Mouse (Mus musculus) lung, adult 18-20 months (tissue): ENCODE results near the gene Rpl38.

ENCODE experiments used
- DNase-seq, 2 experiments: peaks; one replicate each; pipeline ENCODE4 v3.0.0; 2022; ENCODE audit warnings: mixed read lengths in 2 of 2

Gene Rpl38

GRCm38 (mm10) chr11:114681054-114681453 lies 12.7 kb downstream of the Rpl38 start:
- DNase-seq, result no peak

GRCm38 (mm10) chr11:114682321-114682900 lies 14.1 kb downstream of the Rpl38 start:
- no peak for DNase-seq

GRCm38 (mm10) chr11:114683029-114683721 lies 14.9 kb downstream of the Rpl38 start:
- DNase-seq, result no peak

GRCm38 (mm10) chr11:114683722-114684621 lies 15.6 kb downstream of the Rpl38 start:
- no peak for DNase-seq

- peak; percentile 15 to 22 for DNase-seq
Measured at GRCm38 (mm10) chr11:114684627-114685373, 16.5 kb downstream of the Rpl38 start.

GRCm38 (mm10) chr11:114685526-114686040 lies 17.3 kb downstream of the Rpl38 start:
- no peak for DNase-seq

GRCm38 (mm10) chr11:114686221-114686959 lies 18.1 kb downstream of the Rpl38 start:
- no peak for DNase-seq

- no peak for DNase-seq
Measured at GRCm38 (mm10) chr11:114687574-114688188, 19.4 kb downstream of the Rpl38 start.

- DNase-seq, result no peak
Measured at GRCm38 (mm10) chr11:114688729-114689128, 20.4 kb downstream of the Rpl38 start.

- no peak for DNase-seq
Measured at GRCm38 (mm10) chr11:114690192-114690591, 21.9 kb downstream of the Rpl38 start.

GRCm38 (mm10) chr11:114691454-114692182 lies 23.3 kb downstream of the Rpl38 start:
- no peak for DNase-seq

- no peak for DNase-seq
Measured at GRCm38 (mm10) chr11:114692601-114693000, 24.3 kb downstream of the Rpl38 start.

- DNase-seq, result no peak
Measured at GRCm38 (mm10) chr11:114693456-114693855, 25.1 kb downstream of the Rpl38 start.

- no peak for DNase-seq
Measured at GRCm38 (mm10) chr11:114694451-114694850, 26.1 kb downstream of the Rpl38 start.

- DNase-seq, result no peak
Measured at GRCm38 (mm10) chr11:114698496-114698895, 30.2 kb downstream of the Rpl38 start.

- peak; percentile 40 for DNase-seq
Measured at GRCm38 (mm10) chr11:114699511-114699910, 31.2 kb downstream of the Rpl38 start.

- no peak for DNase-seq
Measured at GRCm38 (mm10) chr11:114702311-114702995, 34.1 kb downstream of the Rpl38 start.

- DNase-seq, result no peak
Measured at GRCm38 (mm10) chr11:114702996-114703361, 34.7 kb downstream of the Rpl38 start.

GRCm38 (mm10) chr11:114704071-114704913 lies 36.0 kb downstream of the Rpl38 start:
- no peak for DNase-seq
